Mouse (Mus musculus) left cerebral cortex, adult 9 months (tissue): Measurements from ENCODE around the gene Gsg1l.

Experiments used
- DNase-seq, 2 experiments: peaks; one replicate each; pipeline ENCODE4 v3.0.0; 2022; ENCODE audit warnings: low spot score in 2 of 2

Gsg1l gene

DNA sequence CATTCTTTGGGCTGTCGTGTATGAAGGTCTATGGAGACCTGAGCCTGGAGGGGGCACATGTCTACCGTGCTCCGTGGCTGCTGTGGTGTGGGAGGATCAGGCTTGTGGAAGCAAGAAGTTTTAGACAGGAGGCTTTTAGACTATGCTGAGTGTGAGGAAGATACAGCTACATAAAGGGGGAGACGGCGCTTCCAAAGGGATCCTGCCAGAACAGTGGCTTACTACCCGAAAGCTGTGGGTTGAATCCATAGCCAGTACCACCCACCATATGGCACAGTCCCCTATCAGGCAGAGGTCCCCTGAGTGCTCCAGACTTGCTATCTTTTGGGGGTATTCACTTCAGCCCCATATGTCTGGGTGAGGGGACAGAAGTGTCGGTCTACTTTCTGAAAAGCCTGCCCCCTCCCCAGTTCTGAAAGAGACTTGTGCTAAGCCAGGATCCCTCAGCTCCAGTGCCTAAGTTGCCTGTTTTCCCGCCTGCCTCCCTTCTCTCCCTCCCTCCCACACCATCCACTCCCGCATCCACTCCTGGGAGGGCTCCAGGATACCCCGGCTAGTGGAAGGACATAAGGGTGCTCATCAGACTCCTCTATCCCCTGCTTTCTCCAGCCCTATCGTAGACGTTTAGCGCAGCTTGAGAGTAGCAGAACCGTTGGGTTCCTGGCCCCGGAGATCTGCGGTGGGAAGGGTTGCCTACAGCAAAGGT, 1.1 kb downstream of the Gsg1l start:
- DNase-seq, result peak in 1 of 2 experiments; percentile 55

DNA sequence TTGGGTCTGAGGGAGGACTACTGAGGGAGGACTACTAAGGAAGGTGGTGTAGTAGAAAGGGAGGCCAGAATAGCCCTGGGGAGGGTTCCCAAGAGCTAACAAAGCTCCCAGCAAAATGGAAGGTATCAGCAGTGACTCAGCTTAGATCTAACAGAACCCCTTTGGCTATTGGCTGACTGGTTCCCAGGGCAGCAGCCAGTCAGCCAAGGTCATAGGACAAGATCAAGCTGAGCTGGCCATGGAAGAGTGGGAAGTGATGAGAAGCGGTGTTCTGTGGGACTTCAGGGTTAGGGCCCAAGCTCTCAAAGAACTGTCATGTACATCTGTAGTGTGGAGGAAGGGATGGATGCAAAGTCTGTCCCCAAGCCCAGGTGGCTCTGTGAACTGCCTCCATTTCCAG, 5.3 kb downstream of the Gsg1l start:
- DNase-seq, result no peak

DNA sequence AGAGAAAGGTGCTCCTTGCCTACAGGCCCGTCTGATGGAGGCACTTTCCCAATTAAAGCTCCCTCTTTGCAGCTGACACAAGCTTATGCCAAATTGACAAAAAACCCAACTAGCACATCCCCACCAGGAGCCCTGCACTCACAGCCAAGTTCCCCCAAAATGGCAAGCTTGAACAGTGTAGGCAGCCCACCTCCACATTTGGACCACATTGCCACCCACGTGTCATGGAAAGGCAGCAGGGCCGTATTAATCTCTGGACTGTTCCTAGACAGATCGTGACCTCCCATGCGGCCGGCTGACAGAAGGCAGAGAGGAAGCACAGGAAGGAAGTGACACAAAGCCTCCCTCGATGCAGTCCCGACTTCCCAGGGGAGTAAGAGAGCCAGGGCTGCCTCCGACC, 7.2 kb downstream of the Gsg1l start:
- DNase-seq, result no peak

DNA sequence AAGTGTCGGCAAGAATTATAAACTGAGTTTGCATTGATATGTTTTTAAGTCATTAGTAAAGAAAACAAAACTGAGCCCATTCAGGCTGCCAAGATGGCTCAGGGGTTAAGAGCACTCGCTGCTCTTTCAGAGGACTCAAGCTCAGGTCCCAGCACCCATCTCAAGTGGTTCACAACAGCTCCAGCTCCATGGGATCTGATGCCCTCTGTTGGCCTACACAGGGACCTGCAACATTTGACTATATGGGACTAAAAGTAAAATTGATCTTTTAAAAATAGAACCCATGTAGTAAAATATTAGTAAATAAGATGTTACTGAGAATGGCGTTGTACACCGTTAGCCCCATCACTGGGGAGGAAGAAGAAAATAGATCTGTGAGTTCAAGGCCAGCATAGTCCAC, 11.9 kb downstream of the Gsg1l start:
- DNase-seq, result no peak

DNA sequence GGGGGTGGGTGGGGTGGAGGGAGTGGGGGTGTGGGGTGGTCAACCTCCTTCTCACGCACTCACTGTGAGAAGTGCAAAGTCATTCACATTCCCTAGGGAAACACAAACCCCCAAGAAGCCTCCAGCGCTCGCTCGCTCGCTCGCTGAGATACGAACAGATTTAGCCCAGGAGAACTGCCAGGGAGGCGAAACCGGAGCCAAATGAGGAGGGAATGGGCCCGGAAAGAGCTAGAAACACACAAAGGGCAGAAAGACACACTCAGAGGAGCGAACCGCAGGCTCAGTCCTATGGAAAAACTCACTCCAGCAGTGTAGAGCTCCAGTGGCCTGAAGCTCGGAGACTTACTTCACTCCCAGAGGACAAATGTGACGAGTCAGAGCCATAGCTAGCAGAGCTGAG, 15.4 kb downstream of the Gsg1l start:
- DNase-seq, result peak in 1 of 2 experiments; percentile 45

DNA sequence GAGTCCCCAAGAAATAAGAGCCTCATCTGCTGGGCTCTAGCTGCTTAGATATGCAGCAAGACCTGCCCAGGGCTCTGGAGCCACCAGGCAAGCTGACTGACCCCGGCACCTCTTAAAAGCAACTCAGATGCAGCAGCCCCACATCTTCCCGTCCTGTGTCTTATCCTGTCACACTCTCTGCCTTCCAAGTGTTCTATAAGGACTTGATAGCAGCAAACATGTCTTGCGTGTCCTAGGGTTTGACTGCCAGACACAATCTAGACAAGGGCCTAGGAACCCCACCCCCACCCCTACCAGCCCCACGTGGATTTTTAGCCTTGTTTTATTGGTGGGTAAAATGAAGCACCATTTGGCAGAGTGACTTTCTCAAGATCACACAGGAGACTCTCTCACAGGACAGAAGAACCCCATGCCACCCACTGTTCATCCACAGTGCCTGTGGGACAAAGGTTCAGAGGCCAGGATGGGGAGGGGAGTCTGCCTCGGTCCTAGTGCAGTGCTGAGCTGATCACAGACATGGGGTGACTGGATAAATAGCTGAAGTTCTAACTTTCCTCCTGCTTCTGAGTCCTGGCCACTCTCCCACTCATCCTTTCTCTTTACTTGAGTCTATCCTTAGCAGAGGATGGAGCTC, 16.9 kb downstream of the Gsg1l start:
- DNase-seq, result no peak

DNA sequence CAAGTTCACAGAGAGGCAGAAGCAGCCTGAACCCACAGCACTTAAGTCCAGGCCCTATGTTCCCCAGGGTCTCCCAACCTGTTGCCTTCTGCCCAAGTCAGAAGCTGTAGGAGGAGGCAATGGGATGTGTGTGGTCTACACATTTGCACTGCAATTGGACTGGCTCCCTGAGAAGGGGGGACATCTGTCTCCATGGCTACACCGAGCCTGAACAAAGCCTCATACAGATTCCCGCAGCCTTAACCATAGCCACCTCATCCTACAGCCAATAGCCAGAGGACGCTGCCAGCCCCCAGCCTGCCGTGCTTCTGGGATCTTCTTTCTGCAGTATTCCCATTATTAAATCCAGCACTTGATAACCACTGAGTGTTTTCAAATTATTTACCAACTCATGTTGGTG, 20.0 kb downstream of the Gsg1l start:
- DNase-seq, result no peak

DNA sequence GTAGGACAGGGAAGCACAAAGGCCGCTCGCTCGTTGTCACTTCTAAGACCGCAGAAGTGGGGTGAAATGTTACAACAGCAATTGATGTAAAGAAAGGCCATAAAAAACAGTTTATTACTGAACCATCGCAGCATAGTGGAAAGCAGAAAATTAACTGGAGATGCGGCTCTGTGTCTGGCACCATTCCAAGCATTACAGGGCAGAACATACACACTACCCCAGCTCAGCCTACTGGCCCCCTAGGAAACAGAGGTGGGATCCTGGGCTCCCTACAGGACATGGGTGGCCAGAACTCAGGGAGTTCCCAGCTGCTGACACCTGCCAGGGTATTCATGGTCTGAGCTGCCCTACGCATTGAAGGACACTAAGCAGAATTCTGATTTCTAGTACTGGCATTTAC, 23.3 kb downstream of the Gsg1l start:
- no peak for DNase-seq

DNA sequence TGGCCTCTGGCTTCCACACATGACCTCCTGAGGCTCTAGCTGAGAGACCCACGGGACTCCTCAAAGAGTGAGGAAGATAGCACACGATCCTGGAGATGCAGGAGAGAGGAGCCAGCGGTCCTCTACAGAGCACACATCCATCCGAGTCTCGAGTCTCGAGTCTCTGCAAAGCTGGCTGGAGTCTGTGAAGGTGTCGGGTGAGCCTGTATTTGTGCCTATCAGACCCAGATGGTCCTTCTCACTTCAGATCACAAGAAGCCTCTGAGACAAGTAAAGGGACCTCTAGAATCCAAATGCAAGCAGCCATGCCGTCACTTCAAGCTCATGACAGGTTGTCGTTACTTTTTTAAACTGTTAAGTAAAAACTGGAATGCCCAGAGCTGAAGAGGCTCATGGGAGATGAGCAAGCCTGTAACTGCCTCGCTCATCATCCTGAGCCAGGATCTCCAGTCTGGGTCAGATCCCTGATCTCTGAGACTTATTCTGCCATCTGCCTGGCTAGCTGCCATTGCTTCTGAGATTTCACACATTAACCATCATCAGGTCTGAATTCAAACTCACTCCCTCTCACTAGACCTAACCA, 24.8 kb downstream of the Gsg1l start:
- DNase-seq, result no peak

DNA sequence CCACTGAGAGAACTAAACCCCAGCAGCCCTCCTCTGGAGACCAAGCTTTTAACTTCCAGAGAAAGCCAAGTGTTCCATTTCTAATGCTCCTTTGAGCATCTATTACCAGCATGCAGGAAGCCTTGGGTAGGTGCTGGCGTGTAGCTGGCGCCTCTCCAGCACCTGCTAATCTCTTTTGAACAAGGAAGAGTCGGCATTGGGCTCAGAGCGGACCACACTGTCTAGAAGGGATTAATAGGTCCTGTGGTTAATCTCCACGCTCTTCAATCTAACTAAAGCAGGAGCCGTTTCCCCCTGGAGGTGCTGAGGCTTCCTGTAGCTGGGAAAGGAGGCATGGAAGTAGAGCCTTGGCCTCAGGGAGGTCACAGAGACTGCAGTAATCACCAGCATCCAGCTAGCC, 27.6 kb downstream of the Gsg1l start:
- no peak for DNase-seq

DNA sequence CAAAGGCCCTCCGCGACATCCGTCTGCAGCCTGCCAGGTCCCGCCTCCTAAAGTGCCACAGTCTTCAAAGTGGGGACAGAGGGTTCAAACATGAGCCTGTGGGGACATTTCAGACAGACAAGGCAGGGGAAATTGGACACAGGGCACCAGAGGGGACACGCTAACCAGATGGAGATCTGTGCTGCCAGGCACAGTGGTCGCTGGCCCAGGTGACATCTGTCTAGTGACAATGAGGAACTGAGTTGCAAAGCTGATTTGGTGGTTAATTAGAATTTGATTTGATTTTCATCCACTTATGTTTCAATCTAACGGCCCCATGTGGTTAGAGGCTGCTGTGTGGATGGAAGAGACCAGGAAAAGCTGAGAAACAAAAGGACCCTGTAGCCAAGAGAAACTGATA, 28.6 kb downstream of the Gsg1l start:
- DNase-seq, result no peak

DNA sequence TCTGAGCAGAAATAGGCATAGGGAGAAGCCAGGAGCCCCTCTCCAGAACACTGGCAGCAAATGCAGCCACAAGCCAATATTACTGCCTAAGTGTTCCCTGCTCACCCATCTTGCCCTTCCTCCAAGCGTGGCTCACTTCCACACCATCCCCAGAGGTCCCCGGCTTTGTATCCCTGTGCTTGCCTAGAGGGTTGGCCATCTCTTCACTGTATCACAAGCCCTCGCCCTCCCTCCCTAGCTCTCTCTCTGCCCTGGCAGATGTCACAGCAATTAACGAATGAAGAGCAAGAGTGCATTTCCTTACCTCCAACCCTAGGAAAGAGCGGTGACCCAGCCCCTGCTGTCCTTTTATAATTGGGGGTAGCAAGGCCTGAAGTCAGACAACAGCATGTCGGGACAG, 30.3 kb downstream of the Gsg1l start:
- DNase-seq, result no peak

DNA sequence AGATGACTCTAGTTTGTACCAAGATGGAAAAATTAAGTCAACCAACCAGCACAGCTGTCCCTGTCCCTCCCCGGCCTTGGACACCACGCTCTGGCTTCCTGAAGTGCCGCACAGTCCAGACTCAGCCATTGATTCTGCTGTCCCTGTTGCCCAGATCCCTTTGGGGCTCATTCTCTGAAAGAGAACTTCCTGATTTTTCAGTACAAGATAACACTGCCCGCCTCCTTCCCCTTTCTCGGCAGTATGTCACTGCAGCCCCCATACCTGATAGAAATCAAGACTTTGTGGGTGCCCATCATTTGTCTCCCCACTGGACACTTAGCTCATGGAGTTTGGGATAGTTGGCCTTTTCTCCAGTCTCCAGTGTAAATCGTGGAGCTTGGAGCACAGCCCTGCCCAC, 37.1 kb downstream of the Gsg1l start:
- DNase-seq, result no peak

DNA sequence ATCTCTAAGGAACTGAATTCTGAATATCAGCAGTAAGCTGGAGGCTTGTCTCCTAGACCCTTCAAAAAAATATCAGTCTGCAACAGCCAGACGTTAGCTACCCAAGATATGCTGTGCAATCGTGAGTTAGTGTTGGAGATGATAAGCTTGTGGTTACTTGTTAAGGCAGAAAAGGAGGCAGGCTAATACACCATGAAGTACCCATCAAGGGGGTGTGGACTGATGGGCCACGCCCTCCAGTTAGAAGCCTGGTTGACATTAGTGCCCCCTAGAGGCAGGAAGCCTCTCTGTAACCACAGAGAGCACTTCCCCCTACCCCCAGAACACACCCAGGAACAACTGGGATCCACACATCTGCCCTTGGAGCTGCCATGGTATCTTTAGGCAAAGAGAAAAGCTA, 39.9 kb downstream of the Gsg1l start:
- DNase-seq, result no peak

DNA sequence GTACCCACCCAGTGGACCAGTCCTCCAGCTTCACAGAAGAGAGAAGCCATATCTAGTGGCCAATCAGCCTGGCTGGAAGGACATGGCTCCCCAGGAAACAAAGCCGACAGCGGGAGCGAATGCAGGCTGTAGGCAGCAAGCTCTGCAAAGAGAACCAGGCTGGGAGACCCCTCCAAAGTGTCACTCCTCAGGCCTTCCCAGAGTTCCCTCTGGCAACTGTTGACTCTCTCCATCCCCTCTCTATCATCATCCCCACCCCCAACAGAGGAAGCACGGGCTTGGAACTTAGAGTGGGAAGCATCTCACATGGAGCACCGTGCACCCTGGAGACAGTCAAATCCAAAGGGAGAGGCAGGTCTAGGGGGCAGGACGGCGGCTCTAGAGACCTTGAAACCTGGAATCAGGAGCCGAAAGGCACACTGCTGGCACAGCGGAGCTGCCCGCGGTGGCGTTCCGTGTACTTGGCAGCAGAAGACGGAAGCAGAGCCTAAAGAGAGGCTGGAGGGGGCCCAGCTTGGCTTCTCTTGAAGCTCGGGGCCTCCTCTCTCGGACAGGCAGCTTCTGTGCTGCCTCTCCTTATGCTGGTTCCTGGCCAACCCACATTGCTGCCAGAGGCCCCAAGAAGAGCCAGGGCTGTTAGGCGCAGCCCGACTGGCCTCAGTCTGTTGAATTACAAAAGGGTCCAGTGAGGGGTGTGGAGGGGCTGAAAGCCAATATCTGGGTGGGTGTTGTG, 41.3 kb downstream of the Gsg1l start:
- DNase-seq, result peak; percentile 30 to 65

DNA sequence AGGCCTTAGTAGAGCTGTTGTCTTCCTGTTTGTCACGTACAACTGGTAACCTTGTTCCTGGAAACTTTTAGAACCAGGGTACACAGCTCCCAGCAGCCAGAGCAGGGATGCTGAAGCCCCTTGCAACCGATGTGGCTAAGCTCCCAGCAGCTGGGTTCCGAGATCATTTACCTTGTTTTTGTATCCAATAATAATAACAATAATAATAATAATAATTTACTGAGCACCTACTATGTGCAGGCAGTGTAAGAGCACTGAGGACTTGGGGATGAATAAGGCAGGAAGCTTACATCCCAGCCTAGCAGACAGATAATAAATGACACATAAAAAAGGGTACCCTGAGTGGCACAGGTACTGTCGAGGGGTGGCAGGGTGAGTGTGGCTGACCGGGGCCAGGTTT, 42.4 kb downstream of the Gsg1l start:
- DNase-seq, result no peak

DNA sequence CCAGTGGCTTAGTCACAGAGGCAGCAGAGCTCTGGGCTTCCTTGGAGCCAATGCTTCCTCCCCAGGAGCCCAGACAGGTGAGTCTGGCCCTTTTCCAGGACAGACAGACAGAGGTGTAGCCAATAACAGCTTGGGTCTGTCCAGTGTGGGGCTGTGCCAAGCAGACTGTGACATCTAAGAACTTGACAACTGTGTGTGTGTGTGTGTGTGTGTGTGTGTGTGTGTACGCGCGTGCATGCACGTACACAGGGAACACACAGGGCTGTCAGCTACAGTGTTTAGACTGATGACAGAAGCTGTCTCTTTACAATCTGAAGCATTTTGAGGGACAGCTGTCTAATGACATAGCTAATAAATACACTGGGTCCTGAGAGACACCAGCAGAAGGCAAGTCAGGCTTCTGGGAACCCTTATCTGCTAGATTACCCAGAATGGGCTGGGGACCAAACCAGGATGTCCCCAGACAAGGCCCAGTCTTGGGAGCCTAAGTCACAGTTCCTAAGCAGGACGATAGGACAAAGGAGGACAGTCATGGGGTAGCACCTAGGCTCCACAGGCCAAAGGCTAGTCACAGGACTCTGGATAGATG, 42.9 kb downstream of the Gsg1l start:
- no peak for DNase-seq

DNA sequence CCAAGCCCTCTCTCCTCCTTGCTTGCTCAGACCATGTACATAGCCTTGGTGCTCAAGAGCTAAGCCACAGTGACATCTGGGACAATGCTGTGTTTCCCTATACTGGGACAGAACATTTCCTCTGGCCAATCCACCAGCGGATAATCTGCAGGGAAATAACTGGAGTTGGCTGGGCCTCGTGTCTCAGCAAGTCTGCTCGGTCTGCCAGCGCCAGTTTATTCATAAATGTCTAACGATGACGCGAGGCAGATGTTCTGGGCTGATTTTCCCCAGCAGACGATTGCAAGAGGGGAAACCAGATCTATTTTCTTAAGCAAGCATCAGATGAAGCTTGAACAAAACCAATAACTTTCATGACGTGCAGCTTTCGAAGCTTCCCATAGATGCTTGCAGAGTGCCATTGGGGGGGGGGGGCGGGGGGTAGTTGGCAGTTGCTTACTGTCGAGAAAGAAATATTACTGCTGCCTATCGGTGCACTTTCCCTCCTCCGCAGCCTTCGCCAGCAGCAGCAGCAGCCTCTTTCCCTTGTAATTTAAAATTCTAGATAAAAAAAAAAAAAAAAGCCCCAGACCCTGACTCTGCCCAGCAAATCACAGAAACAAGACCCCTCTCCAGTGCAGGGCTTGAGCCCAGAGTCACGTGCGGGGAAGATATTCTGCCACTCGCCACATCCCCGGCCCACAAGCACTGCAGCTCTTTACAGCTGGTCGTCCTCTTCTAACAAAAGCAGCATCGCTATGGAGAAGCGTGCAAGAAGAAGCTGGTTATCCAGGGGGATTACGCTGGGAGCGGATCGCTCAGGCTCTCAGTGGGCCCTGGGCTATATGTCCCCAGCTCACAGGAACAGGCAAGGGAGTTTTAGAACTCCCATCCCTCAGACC, 43.6 kb downstream of the Gsg1l start:
- DNase-seq, result peak in 1 of 2 experiments; percentile 51

DNA sequence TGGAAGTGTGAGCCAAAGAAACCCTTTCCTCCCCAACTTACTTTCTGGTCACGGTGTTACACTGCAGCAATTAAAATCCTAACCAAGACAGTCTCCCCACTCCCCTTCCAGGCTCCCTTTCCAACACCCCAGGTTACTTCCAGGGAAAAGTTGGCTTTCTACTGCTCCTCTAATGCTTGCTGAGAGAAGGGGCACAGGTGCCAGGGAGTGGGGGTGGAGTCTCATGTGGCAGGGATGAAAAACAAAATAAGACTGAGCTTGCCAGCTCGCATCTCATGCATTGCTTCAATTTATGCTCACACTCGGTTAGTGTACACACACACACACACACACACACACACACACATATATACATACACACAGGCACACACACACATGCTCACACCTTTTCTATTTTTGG, 46.9 kb downstream of the Gsg1l start:
- DNase-seq, result no peak

DNA sequence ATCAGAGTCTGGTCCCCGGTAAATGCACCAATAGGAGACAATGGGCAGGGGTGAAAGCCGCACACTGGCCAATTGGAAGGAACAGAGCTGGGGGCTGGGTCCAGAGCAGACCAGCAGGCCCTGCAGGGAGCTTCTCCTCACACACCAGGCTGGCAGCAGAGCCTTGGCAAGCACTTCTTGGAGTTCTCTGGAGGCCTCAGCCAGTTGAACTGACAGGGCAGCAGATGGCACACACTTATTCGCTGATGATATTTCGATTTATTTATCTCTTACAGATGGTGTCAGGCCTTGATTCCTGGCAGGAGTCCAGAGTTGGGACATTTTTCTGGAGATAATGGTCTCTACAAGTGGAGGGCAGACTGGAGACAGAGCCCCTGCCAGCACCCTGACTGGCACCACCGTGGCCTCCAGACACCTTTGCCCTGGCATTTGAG, 49.4 kb downstream of the Gsg1l start:
- no peak for DNase-seq

DNA sequence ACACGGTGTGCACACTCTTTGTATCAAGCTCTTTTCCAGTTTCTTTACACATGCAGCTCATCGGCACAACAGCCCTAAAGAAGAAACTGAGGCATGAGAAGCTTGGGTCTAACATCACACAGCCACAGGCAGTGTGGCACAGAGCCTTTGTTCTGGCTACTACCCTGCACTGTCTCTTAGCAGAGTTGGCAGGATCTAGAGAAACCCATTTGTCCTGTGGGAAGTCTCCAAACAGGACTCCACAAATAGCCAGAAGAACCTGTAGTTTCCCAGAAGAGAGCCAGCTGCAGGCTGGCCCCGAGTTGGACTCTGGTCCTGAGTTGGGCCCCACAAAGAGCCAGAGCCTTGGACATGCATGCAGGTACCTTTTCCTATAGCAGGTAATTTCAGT, 49.9 kb downstream of the Gsg1l start:
- DNase-seq, result no peak
